Mouse (Mus musculus): ENCODE results near the gene Csf2ra. TPM values are rescaled to one million over a fixed set of nuclear protein-coding genes. Genes with fewer than 3 reads are reported as not detected.
"Not testable (repeated sequence)": the region's sequence is repeated elsewhere in the genome, so short reads cannot be mapped to it uniquely, and the experiment has no call there.

Gene Csf2ra
- total and polyA plus RNA-seq, 3 experiments = 24.5 to 401 (median 29.1) TPM

DNA sequence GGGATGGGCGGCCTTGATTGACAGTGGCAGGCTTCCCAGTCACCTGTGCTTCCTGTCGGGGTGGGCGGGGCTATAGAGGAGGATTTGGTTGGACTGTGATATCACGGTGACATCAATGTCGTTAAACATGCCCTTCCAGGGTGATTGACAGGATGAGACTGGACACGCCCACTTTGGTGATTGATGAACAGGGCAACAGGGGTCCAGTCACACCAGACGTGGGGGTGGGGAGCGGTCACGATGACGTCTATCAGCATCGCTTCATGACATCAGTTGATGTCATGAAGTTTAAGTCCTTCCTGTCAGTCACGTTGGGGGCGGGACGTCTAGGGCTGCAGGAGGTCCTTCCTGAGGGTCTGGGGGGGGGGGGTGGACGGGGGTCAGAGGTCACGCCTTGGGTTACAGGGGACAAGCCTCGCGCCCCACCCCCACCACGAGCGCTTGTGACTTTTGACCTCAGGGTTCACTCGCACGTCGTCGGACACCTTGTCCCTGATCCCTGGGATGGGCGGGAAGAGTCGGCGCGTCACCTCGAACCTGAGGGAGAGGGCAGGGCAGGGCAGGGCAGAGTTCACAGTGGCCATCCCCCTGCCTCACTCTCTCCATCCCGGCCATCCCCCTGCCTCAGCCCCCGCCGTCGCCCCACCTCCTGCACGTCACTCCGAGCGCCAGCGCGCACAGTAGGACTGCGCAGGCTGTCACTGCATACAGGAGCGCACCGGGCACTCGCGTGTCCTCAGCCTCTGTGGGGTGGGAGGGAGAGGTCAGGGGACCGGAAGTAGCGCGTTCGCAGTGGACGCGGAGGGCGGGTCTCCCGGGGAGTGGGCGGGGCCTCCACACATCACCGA lies 3.3 kb downstream of the Csf2ra start:
- DNase-seq = no peak

DNA sequence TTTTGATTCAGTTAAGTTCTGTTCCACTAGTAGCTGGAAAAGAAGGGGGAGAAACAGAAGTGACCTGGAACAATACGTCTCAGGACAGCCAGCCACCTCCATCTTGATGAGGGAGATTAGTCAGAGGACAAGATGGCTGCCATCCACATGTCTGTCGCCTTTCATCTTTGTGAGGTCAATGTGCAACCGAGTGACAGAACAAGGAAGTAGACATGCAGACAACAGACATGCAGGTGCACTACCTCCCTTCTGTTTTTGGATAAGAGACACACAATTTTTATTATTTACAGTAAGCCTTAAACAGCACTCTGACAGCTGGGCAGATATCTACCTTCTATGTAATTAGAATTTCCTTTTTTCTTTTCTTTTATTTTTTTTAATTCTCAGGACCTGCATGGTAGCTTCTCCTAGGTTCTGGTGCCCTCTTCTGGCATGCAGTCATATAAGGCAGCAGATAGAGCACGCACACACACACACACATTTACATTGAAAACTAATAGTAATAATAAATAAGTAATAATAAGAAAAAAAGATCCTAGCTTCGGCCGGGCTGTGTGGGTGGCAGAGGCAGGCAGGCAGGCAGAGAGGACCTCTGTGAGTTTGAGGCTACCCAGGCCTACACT lies 4.4 kb downstream of the Csf2ra start:
- DNase-seq = no peak

DNA sequence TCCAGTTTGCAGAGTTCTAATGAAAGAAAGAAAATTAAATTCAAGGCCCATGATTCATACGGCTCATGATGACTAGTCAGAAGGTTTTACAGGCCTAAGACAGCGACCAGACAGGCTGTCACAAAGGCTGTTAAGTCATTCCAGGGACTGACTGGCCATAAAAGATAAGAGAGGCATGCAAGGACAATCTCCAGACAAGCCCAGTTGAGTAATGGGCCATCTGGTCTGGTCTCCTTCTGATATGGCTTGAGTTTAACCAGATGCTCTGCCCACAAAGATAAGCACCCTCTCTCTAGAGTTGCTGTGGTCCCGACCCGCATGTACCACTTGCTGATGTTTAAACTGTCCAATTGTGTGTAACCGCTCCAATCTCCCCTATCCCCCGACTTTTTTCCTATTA lies 20.7 kb downstream of the Csf2ra start:
- peak; percentile 39 for DNase-seq

DNA sequence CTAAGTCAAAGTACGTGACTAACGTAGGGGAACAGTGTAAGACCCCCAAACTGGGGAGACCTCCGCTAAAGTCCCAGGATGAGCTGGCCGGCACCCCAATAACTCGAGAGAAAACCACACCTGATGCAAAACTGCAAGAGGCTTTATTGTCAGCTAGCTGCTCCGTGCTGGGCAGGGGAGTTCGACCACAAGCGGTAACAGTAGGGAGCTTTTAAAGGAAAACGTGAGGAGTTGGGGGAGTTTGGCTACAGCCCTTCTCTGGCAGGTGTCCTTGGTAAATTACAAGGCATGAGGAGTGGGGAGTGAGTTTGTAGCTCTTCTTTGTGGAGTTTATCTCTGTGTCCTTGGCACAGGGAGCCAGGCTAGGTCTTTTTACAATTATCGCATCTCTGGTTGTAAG lies 28.4 kb downstream of the Csf2ra start:
- peak; percentile 55 for DNase-seq

DNA sequence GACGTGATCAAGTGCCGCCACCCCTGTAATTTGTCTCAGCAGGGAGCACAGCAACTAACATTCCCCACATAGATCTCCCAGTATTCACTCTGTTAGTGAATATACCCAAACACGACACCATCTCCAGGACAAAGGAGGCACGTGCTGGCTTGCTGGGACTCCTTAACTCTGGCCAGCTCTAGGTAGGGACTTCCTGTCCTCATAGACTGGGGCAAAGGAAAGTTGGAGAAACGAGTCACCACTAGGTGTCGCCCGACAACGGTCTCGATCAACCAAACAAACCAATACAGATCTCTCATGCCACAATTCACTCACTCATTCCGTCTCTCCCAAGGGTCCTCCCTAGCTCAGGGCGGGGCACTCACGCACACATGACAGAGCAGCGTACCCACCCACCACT lies 28.9 kb downstream of the Csf2ra start:
- DNase-seq = peak; percentile 89

DNA sequence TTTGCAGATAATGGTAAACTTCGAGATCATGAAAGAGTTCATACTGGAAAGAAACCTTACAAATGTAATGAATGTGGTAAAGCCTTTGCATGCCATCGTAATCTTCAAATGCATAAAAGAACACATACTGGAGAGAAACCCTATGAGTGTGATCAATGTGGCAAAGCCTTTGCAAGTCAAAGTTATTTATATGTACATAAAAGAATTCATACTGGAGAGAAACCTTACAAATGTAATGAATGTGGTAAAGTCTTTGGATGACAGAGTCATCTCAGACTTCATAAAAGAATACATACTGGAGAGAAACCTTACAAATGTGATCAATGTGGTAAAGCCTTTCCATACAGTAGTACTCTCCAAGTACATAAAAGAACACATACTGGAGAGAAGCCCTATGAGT lies 44.6 kb downstream of the Csf2ra start, which contains the start of gene Gm6020:
Gene Gm6020, plus strand, starts transcription at position 301 of the 400 bp plus-strand sequence.
- not testable (repeated sequence) for DNase-seq

DNA sequence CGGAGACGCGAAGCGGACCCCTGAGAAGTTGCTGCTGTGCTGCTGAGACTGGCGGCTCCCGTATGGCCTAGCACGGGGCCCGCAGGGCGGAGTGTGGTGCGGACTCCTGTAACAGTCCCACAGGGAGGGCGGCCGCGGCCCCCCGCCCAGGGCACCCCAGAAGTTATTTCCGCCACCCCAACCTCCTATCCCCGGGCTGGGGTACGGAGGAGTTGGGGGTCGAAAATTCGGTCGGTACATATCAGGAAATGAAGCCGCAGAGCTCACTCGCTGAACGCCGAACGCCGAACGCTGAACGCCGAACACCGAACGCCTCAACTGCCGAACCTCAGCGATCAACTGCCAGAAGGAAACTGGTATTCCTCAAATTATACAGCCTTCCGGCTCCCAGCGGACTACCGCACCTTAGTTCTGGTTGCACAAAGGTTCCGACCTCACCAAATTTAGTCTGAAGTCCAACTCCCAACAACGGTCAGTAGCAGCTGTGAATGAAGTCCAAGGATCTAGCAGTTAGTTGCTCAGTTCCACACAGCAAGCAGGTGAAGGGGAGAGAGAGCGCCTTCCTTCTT lies 52.4 kb downstream of the Csf2ra start, which contains the start of gene Gm7102:
Gene Gm7102, minus strand, starts transcription at position 554 of the 569 bp plus-strand sequence.
- DNase-seq = peak; percentile 7

Other genes starting within 250 kb of the Csf2ra start
- 10 to 100 TPM; 33.4 to 39.3 TPM for gene Zfp950, start 87.6 kb downstream of the Csf2ra start, total RNA-seq (2021)
- gene Zfp950, start 87.6 kb downstream of the Csf2ra start, polyA plus RNA-seq (2012; rRNA removed) = 2.0 and 2.4 TPM in 2 replicates
- gene Gm7102, start 52.1 kb downstream of the Csf2ra start, total RNA-seq (2021) = not detected
- not detected in 2 replicates for gene Gm7102, start 52.1 kb downstream of the Csf2ra start, polyA plus RNA-seq (2012; rRNA removed)
- gene Gm6020, start 44.5 kb downstream of the Csf2ra start, total RNA-seq (2021) = not detected
- gene Gm6020, start 44.5 kb downstream of the Csf2ra start, polyA plus RNA-seq (2012; rRNA removed) = not detected in 2 replicates
- gene Gm21060, start 68.6 kb upstream of the Csf2ra start, total RNA-seq (2021) = not detected
- not detected in 2 replicates for gene Gm21060, start 68.6 kb upstream of the Csf2ra start, polyA plus RNA-seq (2012; rRNA removed)